Mouse (Mus musculus): ENCODE results near the gene 1700016H13Rik.

1700016H13Rik gene

GRCm38 (mm10) chr5:103655346-103656118 is at the start of gene 1700016H13Rik:
Gene 1700016H13Rik (minus strand): TSS chr5:103656010.
- DNase-seq (ENCODE audit: low spot score), result peak; percentile 47

DNA sequence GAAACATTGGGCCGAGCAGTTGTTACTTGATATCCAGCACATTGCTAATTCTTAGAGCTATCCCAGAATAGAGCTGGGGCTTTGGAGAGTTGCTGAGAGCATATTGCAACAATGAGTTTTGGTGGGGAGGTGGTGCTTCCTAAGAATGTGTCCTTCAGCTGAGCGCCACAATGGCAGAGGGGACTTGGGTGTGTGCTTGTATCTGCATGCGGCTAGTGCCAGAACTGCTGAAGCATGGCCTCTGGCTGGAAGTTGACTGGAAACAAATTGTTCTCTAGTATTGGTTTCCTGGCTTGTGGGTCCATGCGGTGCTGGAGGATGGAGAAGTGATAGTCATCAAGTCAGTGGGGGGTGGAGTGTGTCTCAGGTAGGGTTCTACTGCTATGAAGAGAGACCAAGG is 49.5 kb upstream of the 1700016H13Rik start:
- no peak for DNase-seq (ENCODE audit: low spot score)

DNA sequence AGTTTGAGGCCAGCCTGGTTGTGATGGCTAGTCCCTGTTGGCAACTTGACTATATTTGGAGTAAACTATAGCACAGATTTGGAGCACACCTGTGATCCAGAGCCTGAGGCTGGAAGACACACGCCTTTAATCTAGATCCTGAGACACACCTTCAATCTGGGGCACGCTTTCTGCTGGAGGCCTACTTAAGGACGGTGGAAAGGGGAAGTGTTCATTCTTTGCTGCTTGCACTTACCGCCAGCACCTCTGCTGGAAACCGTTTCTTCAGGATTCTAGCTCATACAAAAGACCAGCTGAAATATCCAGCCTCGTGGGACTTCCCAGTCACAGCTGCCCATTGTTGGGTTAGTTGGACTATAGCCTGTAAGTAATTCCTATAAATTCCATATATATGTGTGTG is 46.7 kb upstream of the 1700016H13Rik start:
- DNase-seq (ENCODE audit: low spot score), result no peak

DNA sequence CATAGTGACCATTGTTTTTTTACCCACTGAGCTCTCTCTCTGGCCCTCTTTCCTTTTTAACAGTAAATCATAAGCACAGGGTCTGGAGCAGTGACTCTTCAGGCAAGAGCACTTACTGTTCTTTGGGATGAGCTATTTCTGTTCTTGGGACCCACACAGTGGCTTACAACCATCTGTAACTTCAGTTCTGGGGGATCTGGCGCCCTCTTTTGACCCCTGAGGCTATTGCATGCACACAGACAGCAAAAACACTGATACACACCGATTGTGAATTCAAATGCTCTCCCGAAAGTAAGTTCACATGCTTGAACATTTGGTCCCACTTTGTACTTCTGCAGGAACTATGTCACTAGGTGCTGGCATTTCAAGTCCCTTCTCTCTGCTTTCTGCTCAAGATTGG is 45.7 kb upstream of the 1700016H13Rik start:
- no peak for DNase-seq (ENCODE audit: low spot score)

- no peak for DNase-seq (ENCODE audit: low spot score)
Observed at GRCm38 (mm10) chr5:103700661-103701060, 44.9 kb upstream of the 1700016H13Rik start.

DNA sequence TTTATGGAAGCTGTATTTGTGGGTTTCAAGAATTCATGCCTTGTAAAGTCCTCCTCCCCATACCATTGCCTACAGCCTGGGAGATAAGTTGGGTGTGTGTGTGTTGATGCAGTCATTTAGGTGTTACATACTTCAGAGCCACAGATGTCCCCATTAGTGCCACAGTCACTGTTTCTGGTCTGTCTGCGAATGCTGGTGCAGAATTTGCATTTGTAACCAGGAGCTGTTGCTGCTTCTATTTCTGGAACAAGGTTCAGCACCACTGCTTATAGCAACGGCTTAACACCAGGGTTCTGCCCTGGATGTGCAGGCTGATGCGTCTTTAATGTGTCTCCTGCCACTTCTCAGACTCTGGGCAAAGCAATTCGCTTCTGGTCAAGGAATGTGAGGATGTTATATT is 43.7 kb upstream of the 1700016H13Rik start:
- DNase-seq (ENCODE audit: low spot score), result no peak

- DNase-seq (ENCODE audit: low spot score), result no peak
Observed at GRCm38 (mm10) chr5:103698577-103698976, 42.8 kb upstream of the 1700016H13Rik start.

DNA sequence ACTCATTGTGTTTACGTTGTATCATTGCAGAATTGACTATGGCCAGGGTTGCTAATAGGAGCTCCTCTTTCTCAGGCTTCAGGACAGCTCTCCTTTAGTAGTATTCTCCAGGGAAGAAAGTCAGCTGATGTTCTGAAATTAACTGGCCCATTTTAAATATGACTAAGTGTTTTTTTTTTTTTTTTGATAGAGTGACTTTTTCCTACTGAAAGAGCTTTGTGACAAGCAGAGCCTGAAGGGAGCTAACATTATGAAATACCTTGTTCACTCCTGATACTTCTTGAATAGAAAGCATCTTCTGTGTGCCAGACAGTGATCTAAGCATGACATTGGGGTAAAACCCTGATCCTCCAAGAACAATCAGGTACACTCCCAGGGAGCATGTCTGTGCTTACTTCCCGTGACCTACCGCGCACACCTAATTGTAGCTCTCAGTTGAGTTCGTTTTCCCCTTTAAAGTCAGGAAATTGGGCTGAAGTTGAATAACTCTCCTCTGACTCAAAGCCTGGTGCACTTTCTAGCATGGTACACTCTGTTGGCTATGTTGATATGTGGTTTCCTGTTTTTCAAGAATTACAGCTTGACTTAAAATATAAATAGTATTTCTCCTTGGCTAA is 42.2 kb upstream of the 1700016H13Rik start:
- no peak for DNase-seq (ENCODE audit: low spot score)

DNA sequence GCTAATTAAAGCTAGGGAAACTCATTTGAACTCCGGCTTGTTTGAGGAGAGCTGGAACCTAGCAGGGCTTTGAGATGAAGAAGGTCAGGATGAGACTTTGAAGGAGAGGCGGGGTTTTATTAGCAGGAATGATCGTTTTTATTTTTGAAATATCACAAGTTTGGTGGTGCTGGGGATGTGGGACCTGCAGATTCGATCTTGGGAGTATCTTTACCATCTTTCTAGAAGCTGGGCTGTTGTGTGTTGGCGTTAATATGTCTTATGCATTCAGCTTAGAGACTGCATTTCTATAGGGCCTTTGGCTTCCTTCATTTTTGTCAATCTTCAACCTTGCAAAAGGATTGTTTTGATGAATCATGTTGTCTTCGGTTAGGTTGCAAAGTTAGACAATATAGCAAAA is 38.3 kb upstream of the 1700016H13Rik start:
- no peak for DNase-seq (ENCODE audit: low spot score)

- DNase-seq (ENCODE audit: low spot score), result no peak
Observed at GRCm38 (mm10) chr5:103693041-103693641, 37.3 kb upstream of the 1700016H13Rik start.

- no peak for DNase-seq (ENCODE audit: low spot score)
Observed at GRCm38 (mm10) chr5:103692531-103693040, 36.8 kb upstream of the 1700016H13Rik start.

DNA sequence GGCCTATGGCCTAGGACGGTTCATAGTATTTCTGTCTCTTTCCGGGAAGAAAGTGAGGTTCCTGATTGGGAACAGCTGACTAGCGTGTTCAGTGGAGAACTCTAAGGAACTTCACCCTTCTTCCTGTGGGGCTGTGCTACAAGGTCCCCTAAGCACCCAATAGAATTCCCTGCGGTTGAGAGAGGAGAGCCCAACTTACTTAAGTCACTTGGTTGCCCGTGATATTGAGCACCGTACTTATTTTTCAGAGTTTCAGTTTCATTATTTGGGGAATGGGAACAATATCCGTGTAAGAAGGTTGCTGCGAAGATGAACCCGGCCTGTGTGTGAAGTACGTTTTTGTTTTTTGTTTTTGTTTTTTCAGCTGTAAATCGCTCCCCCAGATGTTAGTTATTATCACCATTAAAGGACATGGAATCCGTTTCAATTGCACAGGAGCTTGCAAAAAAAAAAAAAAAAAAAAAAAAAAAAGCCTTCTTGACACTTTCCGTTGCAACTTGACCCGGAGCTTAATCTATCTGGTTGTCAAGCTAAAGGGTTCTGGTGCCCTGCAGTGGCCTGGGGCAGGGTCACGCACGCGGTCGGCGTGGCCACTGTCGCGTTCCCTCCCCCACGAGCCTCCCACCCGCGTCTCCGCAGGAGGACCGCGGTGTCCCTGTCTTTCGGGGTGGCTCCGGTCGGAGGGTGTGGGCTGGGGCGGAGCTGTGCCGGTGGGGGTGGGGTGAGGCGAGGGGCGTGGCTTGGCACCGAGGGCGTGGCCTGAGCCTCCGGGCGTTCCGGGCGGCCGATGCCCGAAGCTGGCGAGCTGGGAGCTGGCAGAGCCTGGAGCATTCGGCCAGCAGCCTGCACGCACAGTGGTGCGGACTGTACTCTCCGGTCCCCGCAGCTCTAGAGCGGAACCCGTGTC is 36.1 kb upstream of the 1700016H13Rik start, which contains the start of gene Aff1:
Gene Aff1 (plus strand): TSS at position 751 of the 907 bp plus-strand sequence.
- DNase-seq (ENCODE audit: low spot score), result peak; percentile 84

DNA sequence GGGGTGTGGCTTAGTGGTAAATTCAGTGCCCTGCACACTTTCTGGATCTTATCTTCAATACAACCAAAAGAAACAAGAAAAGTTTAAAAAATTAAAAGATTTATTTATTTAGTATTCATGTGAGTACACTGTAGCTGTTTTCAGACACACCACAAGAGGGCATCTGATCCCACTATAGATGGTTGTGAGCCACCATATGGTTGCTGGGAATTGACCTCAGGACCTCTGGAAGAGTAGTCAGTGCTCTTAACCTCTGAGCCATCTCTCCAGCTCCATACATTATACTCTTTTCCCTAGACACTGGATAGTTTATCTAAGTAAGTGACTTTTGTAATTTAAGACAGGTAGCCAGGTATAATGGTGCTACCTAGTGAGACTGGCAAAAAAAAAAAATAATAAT is 35.4 kb upstream of the 1700016H13Rik start:
- no peak for DNase-seq (ENCODE audit: low spot score)

GRCm38 (mm10) chr5:103690190-103690589 is 34.4 kb upstream of the 1700016H13Rik start:
- no peak for DNase-seq (ENCODE audit: low spot score)

- DNase-seq (ENCODE audit: low spot score), result no peak
Observed at GRCm38 (mm10) chr5:103689645-103690044, 33.8 kb upstream of the 1700016H13Rik start.

DNA sequence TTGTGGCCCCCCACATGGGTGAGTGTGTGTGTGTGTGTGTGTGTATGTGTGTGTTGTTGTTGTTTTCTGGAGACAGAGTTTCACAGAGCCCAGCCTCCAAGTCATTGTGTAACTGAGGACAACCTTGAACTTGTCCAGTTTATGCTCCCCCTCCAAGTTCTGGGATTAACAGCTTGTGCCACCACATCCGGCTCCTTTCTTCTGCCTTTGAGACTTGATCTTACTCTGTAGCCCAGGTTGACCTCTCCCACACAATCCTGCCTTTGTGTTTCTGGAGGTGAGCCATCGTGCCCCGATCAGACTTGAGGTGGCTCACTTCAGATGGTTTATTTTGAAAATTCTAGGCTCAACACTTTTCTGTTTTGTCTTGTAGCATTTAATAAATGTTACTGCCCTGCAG is 26.0 kb upstream of the 1700016H13Rik start:
- DNase-seq (ENCODE audit: low spot score), result no peak

- DNase-seq (ENCODE audit: low spot score), result peak; percentile 64
Observed at GRCm38 (mm10) chr5:103680381-103680780, 24.6 kb upstream of the 1700016H13Rik start.

DNA sequence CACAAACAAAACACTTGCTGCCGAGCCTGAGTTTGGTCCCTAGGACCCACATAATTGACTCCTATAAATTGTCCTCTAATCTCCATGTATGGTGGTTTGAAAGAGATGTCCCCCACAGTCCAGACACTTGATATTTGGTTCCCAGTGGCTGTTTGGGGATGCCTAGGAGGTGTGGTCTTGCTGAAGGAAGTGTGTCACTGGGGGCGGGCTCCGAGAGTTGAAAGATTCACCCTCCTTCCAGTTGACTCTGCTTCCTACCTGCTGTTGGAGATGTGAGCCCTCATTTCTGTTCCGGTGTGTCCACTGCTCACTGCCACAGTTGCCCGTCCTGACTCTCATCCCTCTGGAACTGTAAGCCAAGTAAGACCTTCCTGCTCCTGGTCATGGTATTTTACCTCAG is 23.2 kb upstream of the 1700016H13Rik start:
- no peak for DNase-seq (ENCODE audit: low spot score)

DNA sequence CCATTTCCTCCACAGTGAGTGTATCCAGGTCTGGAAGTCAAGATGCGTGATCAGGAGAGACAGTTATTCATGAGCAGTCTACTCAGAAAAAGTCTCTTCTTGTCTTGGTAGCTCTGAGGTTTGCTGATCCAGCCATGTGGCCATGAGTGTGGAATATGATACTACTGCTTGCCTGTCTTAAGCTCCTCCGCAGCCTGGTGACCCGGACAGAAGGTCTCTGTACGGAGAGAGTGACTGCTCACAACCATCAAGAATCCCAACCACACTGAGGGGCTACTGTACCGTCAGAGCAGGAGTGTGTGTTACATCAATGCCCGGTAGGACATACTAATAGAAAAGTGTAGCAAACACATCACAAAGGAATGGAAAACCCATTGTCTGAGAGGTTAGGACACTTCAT is 22.1 kb upstream of the 1700016H13Rik start:
- no peak for DNase-seq (ENCODE audit: low spot score)

- no peak for DNase-seq (ENCODE audit: low spot score)
Observed at GRCm38 (mm10) chr5:103676289-103676881, 20.6 kb upstream of the 1700016H13Rik start.

DNA sequence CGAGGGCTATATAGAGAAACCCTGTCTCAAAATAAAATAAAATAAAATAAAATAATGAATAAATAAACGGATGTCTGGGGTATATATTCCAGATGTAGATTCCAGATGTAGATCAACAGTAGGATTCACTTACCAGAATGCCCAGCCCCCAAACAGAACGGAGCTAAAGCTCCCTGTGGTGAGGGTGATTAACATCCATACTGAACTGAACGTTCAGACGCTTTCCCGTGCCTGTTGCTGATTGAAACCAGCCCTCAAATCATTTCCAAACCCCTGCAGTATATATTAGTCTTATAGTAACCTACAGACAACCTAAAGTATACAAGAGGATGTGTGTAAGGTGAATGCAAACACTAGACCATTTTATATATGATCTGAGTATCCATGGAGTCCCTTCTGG is 18.7 kb upstream of the 1700016H13Rik start:
- no peak for DNase-seq (ENCODE audit: low spot score)
